Mouse (Mus musculus) layer of hippocampus, postnatal 14 days (tissue): ENCODE data around the gene Bmp10. TPM values are rescaled to one million over a fixed set of nuclear protein-coding genes. Genes with fewer than 3 reads are reported as not detected.
"Not testable (repeated sequence)": the region's sequence is repeated elsewhere in the genome, so short reads cannot be mapped to it uniquely, and the experiment has no call there.

Experiments
- DNase-seq, 2 experiments: peaks; one replicate each; pipeline ENCODE4 v3.0.0; 2021 to 2022; ENCODE audit warnings: low spot score in 2 of 2, mixed read lengths in 1 of 2
- total RNA-seq, 2 experiments: library from RNA; stranded (reverse); gene quantifications; 2 replicates each; pipeline ENCODE4 v1.2.3; 2021

Bmp10 gene
- total RNA-seq, 2 experiments from 2014 or later: not detected

DNA sequence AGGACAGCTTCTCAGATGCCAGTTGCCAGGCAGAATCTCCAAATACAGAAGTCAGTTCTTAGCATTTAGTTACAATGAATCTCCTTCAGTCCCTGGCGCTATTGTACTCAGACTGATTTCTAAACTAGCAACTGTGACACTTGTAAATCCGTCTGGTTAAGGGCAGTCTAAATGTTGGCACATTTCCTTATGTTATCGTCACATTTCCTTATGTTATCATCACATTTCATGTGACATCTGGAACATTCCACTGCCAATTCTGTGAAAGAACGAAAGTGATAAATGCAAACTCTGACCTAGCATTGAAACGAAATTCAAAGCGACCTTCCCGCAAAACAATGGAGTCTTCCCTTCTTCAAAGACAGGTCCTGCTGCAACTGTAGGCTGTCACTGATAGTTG lies 16.4 kb downstream of the Bmp10 start:
- no peak for DNase-seq

GRCm38 (mm10) chr6:87447217-87447616 lies 18.4 kb downstream of the Bmp10 start:
- no peak for DNase-seq

DNA sequence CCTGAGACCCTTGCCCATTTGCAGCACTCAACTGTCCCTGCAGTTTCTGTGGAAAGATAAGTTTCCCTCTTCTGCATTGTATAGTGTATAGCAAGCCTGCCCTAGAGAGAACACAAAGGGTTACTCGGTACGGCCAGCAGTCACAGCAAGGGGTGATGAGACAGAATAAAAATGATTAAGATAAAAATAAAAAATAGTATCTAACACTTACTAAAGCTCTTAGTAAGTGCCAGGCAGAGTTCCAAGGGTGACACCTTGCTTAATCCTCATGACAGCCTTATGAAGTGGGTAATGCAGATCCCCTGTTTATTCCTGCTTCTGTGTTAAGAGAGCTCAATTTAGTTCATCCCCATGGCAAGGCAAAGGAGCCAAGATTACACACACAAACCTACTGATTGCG lies 20.7 kb downstream of the Bmp10 start:
- no peak for DNase-seq

DNA sequence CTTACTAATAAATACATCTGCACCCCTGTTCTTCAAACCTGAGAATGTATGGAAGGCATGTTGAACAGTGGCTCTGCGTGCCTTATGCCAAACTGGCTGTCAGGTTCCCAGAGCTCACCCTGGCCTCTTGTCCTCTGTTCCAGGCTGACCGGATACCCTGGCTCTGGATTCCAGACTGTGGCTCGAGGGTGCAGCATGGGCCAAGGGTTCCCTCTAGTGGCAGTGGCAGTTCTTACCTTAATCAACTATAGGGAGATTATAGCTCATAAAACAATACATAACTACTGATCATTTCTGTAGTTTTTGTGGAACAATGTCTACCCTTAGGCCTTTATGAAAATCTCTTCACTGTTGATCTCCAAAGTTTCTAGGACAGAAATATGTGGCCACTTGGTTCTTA lies 22.2 kb downstream of the Bmp10 start:
- DNase-seq: peak in 1 of 2 experiments; percentile 24

GRCm38 (mm10) chr6:87451771-87452170 lies 23.0 kb downstream of the Bmp10 start:
- DNase-seq: no peak

DNA sequence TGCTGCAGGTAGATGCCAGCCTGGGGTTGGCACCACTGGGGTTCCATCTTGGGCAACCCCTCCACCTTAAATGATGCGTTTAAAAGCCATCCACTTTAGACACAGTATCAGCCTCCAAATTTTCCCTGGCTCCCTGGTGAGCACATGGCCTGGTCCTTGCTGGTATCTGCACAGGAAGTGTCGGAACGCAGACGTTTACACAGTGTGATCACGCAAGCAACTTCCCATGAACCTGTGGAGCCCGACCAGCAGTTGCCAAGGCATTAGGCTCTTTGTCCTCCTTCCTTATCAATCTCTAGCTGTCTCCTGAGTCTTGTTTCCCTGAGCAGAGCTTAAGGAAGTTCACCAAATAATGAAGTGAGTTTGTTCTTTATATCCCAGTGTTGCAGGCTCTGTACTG lies 26.7 kb downstream of the Bmp10 start:
- DNase-seq: no peak

DNA sequence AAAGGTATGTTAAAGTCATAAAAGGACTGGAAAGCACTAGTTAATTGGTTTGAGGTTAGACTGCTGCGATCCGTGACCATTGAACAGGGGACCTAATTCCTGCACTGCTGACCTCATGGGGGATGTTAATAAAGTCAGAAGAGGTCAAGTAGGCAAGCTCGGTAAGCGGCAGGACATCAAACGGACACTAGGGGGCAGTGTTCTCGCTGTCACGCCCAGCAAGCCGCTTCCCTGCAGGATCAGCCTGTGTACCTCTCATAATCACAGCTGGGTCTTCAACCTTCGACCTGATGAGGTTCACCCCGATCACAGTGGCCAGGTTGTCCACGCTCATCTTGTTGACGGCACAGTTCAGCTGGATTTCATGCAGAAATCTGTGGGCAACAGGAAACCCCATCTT lies 37.4 kb downstream of the Bmp10 start:
- peak; percentile 42 to 45 for DNase-seq

GRCm38 (mm10) chr6:87467373-87467772 lies 38.6 kb downstream of the Bmp10 start:
- DNase-seq: no peak

DNA sequence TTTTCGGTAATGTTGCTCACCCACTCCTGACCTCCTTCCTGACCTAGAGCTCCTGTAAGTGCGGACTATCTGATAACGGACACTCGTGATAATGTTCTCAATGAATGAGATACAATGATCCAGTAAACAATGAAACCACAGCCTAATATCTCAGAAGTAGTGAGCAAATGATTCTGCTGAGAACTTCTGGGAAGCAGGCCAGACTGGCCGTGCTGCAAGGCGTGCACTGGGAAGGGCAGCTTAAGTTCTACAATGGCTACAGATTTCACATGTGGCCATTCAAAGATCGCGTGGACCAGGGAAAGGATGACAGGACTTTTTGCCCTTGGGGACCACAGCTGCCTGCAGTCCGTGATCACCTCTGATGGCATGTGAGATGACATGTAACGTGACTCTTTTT lies 39.6 kb downstream of the Bmp10 start:
- no peak for DNase-seq

DNA sequence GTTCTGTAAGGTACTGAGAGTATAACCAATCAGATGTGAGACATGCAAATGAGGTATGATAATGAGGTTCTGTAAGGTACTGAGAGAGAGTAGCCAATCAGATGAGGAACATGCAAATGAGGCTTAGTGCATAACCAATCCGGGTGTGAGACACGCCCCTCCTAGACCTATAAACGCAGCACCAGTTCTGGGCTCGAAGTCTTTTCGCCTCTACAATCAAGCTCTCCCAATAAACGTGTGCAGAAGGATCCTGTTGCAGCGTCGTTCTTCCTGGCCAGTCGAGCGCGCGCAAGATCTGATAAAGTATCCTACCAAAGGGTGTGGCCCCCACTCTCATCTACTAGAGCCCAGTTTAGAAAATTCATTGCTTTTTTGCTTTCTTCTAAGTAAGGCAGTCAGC lies 41.3 kb downstream of the Bmp10 start:
- not testable (repeated sequence) for DNase-seq

GRCm38 (mm10) chr6:87475223-87475622 lies 46.4 kb downstream of the Bmp10 start:
- no peak for DNase-seq

DNA sequence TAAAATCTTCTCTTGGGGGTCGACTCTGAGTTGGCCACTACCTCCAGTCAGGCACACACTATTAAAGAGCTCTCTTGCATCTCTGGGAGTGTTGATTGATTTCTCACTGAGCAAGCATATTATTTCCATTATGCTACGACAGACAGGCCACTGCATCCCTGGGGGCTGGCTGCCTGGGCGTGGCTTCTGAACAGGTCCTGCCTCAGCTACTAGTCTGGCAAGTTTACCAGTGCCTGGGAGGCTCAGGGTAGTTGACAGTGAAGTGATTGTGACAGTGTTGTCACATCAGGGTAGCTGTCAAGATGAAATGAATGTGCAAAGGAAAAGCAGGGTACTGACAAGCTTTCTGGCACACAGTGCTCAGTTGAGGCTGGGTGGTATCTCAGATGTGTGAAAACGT lies 50.1 kb downstream of the Bmp10 start:
- no peak for DNase-seq

DNA sequence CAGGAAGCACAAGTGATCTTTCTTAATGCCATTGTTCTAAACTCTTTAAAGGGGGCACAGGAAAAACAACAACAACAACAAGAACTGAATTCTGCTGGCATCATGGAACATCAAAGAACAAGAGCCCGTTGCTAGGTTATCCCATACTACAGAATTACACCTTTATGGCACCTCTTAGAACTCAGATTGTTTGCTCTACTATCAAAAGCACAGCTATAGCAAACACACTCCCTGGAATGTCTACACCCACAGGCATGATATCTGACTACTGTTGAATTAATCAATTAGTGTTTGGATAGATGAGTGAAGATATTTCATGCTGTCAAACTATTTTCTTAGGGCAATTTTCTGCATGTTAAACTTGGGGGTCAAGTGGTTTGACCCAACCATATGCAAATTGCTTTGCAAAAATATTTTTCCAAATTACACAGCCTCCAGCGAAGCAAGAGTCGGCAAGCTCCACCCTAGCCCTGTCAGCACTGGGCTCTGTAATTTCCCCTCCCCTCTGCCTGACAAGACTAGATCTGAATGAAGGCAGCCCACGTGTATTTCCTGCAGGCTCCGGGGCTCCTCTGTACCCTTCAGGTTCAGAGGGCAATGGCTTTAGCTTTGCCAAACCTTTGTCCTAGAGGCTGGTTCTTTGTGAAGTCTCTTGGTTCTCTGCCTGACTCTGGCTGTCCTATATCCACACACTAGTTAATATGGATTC lies 50.7 kb downstream of the Bmp10 start:
- DNase-seq: no peak

DNA sequence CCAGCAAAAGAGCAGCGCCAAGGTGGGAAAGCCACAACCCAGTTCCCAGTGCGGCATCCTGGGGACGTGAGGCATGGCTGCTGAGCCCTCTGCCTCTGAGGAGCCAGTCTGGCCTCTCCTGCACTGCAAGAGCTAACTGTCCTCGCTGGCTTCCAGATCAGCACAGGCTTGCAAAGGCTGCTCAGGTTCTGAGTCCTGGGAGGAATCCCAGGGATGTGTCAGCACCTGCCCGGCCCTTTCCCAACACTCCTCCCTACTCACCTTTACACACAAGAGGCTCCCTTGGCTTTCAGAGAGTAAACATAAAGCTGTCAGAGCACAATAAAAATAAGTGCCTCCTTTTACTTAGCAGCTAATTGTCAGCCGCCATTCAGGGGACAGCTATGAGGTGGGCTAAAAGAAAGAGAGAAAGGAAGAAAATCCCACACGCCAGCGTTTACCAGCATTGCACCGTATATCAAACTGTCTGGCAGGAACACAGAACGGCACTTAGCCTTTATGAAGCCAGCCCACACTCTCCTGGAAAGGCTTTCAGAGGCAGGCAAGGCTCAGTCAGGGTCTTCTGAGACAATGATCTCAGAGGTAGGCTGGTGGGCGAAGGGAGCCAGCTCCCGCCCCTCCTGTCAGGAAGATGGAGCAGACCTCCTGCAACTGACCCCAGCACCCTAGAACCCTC lies 54.6 kb downstream of the Bmp10 start:
- DNase-seq: no peak

DNA sequence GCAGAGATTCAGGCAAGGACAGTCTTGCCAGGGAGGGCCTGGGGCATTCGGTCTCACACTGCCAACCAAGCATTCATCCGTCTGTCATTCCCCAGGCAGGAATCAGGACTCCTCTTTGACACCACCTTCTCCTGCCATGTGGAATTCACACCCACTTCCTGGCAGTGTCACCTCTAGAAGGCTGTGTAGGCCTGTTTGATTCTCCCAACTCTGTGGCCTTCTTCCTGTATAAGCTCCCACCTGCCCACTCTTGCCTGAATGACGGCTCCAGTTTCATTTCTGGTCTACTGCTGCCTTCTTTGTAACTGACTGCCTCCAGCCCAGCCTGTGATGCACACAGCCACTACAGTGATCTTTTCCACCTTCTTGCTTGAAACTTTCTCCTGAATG lies 55.1 kb downstream of the Bmp10 start:
- DNase-seq: no peak

DNA sequence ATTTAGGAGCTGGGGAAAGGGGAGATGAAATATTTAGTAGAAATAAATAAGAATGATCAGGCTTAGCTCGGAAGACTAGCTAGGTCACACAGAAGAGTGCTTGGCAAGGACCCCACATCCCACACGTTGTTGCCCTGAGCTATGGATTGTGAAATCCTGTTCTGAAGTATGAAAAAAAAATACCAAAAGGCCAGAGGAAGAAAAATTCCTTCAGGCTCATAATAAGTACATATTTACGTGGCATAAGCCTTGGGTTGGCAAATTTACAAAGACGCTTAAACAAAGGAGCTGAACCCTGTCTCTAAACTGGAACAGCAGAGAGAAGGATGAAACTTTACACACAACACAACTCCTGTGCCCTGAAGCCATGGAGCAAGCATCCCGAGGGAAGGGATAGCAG lies 56.0 kb downstream of the Bmp10 start:
- no peak for DNase-seq

Other genes starting within 250 kb of the Bmp10 start
- gene Antxr1, start 93.2 kb upstream of the Bmp10 start, total RNA-seq: 10 to 100 TPM; 14.2 to 15.2 TPM
- not detected for gene Gkn1, start 78.1 kb upstream of the Bmp10 start, total RNA-seq
- gene Gkn2, start 55.6 kb upstream of the Bmp10 start, total RNA-seq: not detected
- 1 to 10 TPM; 1.4 to 4.3 TPM for gene Gkn3, start 40.1 kb upstream of the Bmp10 start, total RNA-seq
- gene Arhgap25, start 104.3 kb downstream of the Bmp10 start, total RNA-seq: 1 to 10 TPM; 2.7 to 3.3 TPM
- gene Prokr1, start 161.7 kb downstream of the Bmp10 start, total RNA-seq: under 1 TPM; 0.48 to 0.55 TPM
- gene Aplf, start 243.2 kb downstream of the Bmp10 start, total RNA-seq: 1 to 10 TPM; 7.3 to 7.4 TPM